Mouse (Mus musculus) forebrain, postnatal 0 days (tissue): Measurements from ENCODE around the gene Cd300ld4. TPM values are rescaled to one million over a fixed set of nuclear protein-coding genes. Genes with fewer than 3 reads are reported as not detected.

Source experiments
- ATAC-seq: fragments of 200-750 bp; cut with Nextera tagmentation; 2 replicates; pipeline ENCODE4 v1.8.0; 2017; ENCODE audit warnings: mild to moderate bottlenecking, moderate library complexity
- DNase-seq: peaks from one replicate; pipeline ENCODE4 v3.0.0-alpha.2; 2015
- H3K27ac ChIP-seq: fragments of 300-500 bp; sonication (generic); 2 replicates; pipeline ENCODE4 v1.5.1; 2014; ENCODE audit warnings: low read depth, mild to moderate bottlenecking, antibody characterized with exemption, low read length, moderate library complexity, mixed read lengths
- H3K27me3 ChIP-seq: fragments of 300-500 bp; sonication (generic); 2 replicates; pipeline ENCODE4 v1.6.1; 2014; ENCODE audit warnings: mild to moderate bottlenecking, low read length, mixed read lengths; ENCODE audit not compliant: insufficient read depth
- H3K36me3 ChIP-seq: fragments of 300-500 bp; sonication (generic); 2 replicates; pipeline ENCODE4 v1.6.1; 2014; ENCODE audit warnings: mild to moderate bottlenecking, moderate library complexity; ENCODE audit not compliant: insufficient read depth
- H3K4me1 ChIP-seq: fragments of 300-500 bp; sonication (generic); 2 replicates; pipeline ENCODE4 v1.6.1; 2014; ENCODE audit warnings: antibody characterized with exemption; ENCODE audit not compliant: insufficient read depth
- H3K4me2 ChIP-seq: fragments of 300-500 bp; sonication (generic); 2 replicates; pipeline ENCODE4 v1.6.1; 2014; ENCODE audit warnings: low read depth, mild to moderate bottlenecking, moderate library complexity
- H3K4me3 ChIP-seq: fragments of 300-500 bp; sonication (generic); 2 replicates; pipeline ENCODE4 v1.5.1; 2014; ENCODE audit warnings: low read depth, low read length, mixed read lengths
- H3K9ac ChIP-seq: fragments of 300-500 bp; sonication (generic); 2 replicates; pipeline ENCODE4 v1.6.1; 2014; ENCODE audit warnings: mild to moderate bottlenecking
- H3K9me3 ChIP-seq: fragments of 300-500 bp; sonication (generic); 2 replicates; pipeline ENCODE4 v1.6.1; 2016; ENCODE audit warnings: low read length
- CTCF ChIP-seq: sonication (generic); IDR thresholded peaks from 2 replicates; pipeline ENCODE4 v1.5.1; 2016; ENCODE audit warnings: antibody characterized with exemption, control low read depth, low read depth
- WGBS: fragments of 180-500 bp; shearing (Covaris S2); extraction: QIAGEN DNeasy Blood & Tissue Kit; methylation state at CpG from one replicate; pipeline ENCODE4 v1.1.7; 2014; 5-methylcytosine and 5-hydroxymethylcytosine counted together
- polyA plus RNA-seq: library from polyadenylated mRNA; unstranded; fragments of >200 nt; fragmentation: Nextera tagmentation; extraction: Ambion mirVana; gene quantifications from 2 replicates; pipeline ENCODE4 v1.2.1, GENCODE M21; 2015
- total RNA-seq: library from RNA; depleted of rRNA; stranded (reverse); fragments of >200 nt; gene quantifications from 2 replicates; pipeline ENCODE4 v1.2.3, GENCODE M21; 2014

Cd300ld4 gene
- total and polyA plus RNA-seq, 2 experiments from 2014 or later = not detected

- TF ChIP-seq CTCF = no peak
- 31% methylated on average over 5 of the region's 5 CpGs for WGBS
These were observed 35.3 kb upstream of the Cd300ld4 start, which contains the start of gene Cd300e for GRCm38 (mm10) chr11:115062077-115062476. Gene Cd300e, minus strand, starts transcription at chr11:115062177.

GRCm38 (mm10) chr11:115059797-115060196 is 33.0 kb upstream of the Cd300ld4 start:
- no peak overlapping the region for H3K27ac ChIP-seq
- H3K4me1 ChIP-seq = no peaks in the 10 kb centered on the region
- DNase-seq (no peak), ATAC-seq (no peak)
- no peak overlapping the region for H3K4me3 ChIP-seq
- no peak for TF ChIP-seq CTCF
- no peaks in the 10 kb centered on the region for H3K9me3 ChIP-seq
- 86% methylated on average over 2 of the region's 2 CpGs for WGBS
- H3K4me2 ChIP-seq = no peak overlapping the region
- H3K36me3 ChIP-seq = no peaks in the 10 kb centered on the region
- H3K9ac ChIP-seq = no peak overlapping the region
- no peaks in the 10 kb centered on the region; the same call in 1 of the 2 replicates for H3K27me3 ChIP-seq

More at GRCm38 (mm10) chr11:115062077-115062476, 35.3 kb upstream of the Cd300ld4 start, which contains the start of gene Cd300e:
- no peak within 1 kb of the TSS for H3K27ac ChIP-seq
- no peak within 1 kb of the TSS for H3K4me2 ChIP-seq
- H3K4me1 ChIP-seq = no peaks in the 10 kb centered on the region
- DNase-seq (no peak), ATAC-seq (no peak)
- H3K9me3 ChIP-seq = no peaks in the 10 kb centered on the region
- no peak within 1 kb of the TSS for H3K9ac ChIP-seq
- no peak within 1 kb of the TSS for H3K4me3 ChIP-seq
- no peaks in the 10 kb centered on the region for H3K36me3 ChIP-seq
- H3K27me3 ChIP-seq = no peaks in the 10 kb centered on the region

- H3K4me1 ChIP-seq = no peaks in the 10 kb centered on the region
- H3K4me2 ChIP-seq = no peak overlapping the region
- TF ChIP-seq CTCF = no peak
- no peak for DNase-seq
- H3K27ac ChIP-seq = no peak overlapping the region
- 81% methylated on average over 4 of the region's 4 CpGs for WGBS
- no peaks in the 10 kb centered on the region for H3K9me3 ChIP-seq
- no peak for ATAC-seq
- H3K36me3 ChIP-seq = no peaks in the 10 kb centered on the region
- no peak overlapping the region for H3K9ac ChIP-seq
- H3K27me3 ChIP-seq = no peaks in the 10 kb centered on the region; the same call in 1 of the 2 replicates
- H3K4me3 ChIP-seq = no peak overlapping the region
These were observed 31.9 kb upstream of the Cd300ld4 start for GRCm38 (mm10) chr11:115058701-115059100.

GRCm38 (mm10) chr11:115054537-115054936 is 27.7 kb upstream of the Cd300ld4 start:
- Histone ChIP-seq H3K4me2 (no peak overlapping the region), H3K9me3 (no peaks in the 10 kb centered on the region), H3K4me3 (no peak overlapping the region), H3K27me3 (peaks cover 3% of the 10 kb centered on the region; the same call in 1 of the 2 replicates), H3K36me3 (no peaks in the 10 kb centered on the region), H3K9ac (no peak overlapping the region), H3K4me1 (no peaks in the 10 kb centered on the region), H3K27ac (no peak overlapping the region)
- ATAC-seq (no peak), DNase-seq (no peak)
- no peak for TF ChIP-seq CTCF

GRCm38 (mm10) chr11:115052991-115053390 is 26.2 kb upstream of the Cd300ld4 start:
- H3K4me2 ChIP-seq = no peak overlapping the region
- no peaks in the 10 kb centered on the region for H3K9me3 ChIP-seq
- 100% methylated on average over 1 of the region's 1 CpGs for WGBS
- H3K27me3 ChIP-seq = peaks cover 3% of the 10 kb centered on the region; the same call in 1 of the 2 replicates
- no peak for ATAC-seq
- TF ChIP-seq CTCF = no peak
- no peak overlapping the region for H3K27ac ChIP-seq
- no peak for DNase-seq
- H3K4me3 ChIP-seq = no peak overlapping the region
- no peak overlapping the region for H3K9ac ChIP-seq
- H3K36me3 ChIP-seq = no peaks in the 10 kb centered on the region
- H3K4me1 ChIP-seq = no peaks in the 10 kb centered on the region

- 6% methylated on average over 9 of the region's 9 CpGs for WGBS
- no peak overlapping the region for H3K4me2 ChIP-seq
- TF ChIP-seq CTCF = no peak
- ATAC-seq = no peak
- no peak for DNase-seq
- no peaks in the 10 kb centered on the region for H3K36me3 ChIP-seq
- H3K27ac ChIP-seq = no peak overlapping the region
- H3K9me3 ChIP-seq = no peaks in the 10 kb centered on the region
- H3K27me3 ChIP-seq = peaks cover 3% of the 10 kb centered on the region; the same call in 1 of the 2 replicates
- no peak overlapping the region for H3K9ac ChIP-seq
- H3K4me3 ChIP-seq = no peak overlapping the region
- no peaks in the 10 kb centered on the region for H3K4me1 ChIP-seq
These were observed 25.4 kb upstream of the Cd300ld4 start for GRCm38 (mm10) chr11:115052206-115052605.

GRCm38 (mm10) chr11:115049282-115049895 is 22.6 kb upstream of the Cd300ld4 start:
- DNase-seq (no peak), ATAC-seq (no peak)
- no peaks in the 10 kb centered on the region for H3K36me3 ChIP-seq
- no peaks in the 10 kb centered on the region for H3K4me1 ChIP-seq
- WGBS = 50% methylated on average over 3 of the region's 3 CpGs
- H3K9ac ChIP-seq = no peak overlapping the region
- no peak overlapping the region for H3K4me3 ChIP-seq
- 0 out of 2 replicates have a peak, but pooled peaks cover 3% of the 10 kb centered on the region for H3K27me3 ChIP-seq
- no peaks in the 10 kb centered on the region for H3K9me3 ChIP-seq
- H3K4me2 ChIP-seq = no peak overlapping the region
- peak; percentile 43; the same call in 1 of the 2 replicates for TF ChIP-seq CTCF
- no peak overlapping the region for H3K27ac ChIP-seq
